Mouse (Mus musculus) kidney, postnatal 14 days (tissue): ENCODE results near the gene Mrtfa.

Source experiments
- DNase-seq: peaks from one replicate; pipeline ENCODE4 v3.0.0; 2022; ENCODE audit warnings: mixed read lengths

The Mrtfa gene

GRCm38 (mm10) chr15:81021377-81021776 is 169.2 kb downstream of the Mrtfa start:
- no peak for DNase-seq

GRCm38 (mm10) chr15:81017308-81017707 is 173.2 kb downstream of the Mrtfa start:
- peak; percentile 47 for DNase-seq

- no peak for DNase-seq
These were observed 174.1 kb downstream of the Mrtfa start for GRCm38 (mm10) chr15:81016488-81016887.

- DNase-seq, result no peak
These were observed 175.4 kb downstream of the Mrtfa start for GRCm38 (mm10) chr15:81015068-81015744.

- no peak for DNase-seq
These were observed 177.4 kb downstream of the Mrtfa start for GRCm38 (mm10) chr15:81013186-81013585.

GRCm38 (mm10) chr15:81012359-81012758 is 178.2 kb downstream of the Mrtfa start:
- no peak for DNase-seq

- DNase-seq, result no peak
These were observed 179.0 kb downstream of the Mrtfa start for GRCm38 (mm10) chr15:81011523-81011922.

GRCm38 (mm10) chr15:81010114-81010513 is 180.4 kb downstream of the Mrtfa start:
- no peak for DNase-seq

GRCm38 (mm10) chr15:81008689-81009123 is 181.9 kb downstream of the Mrtfa start:
- DNase-seq, result peak; percentile 49

GRCm38 (mm10) chr15:81007905-81008304 is 182.7 kb downstream of the Mrtfa start:
- no peak for DNase-seq

GRCm38 (mm10) chr15:81007339-81007738 is 183.2 kb downstream of the Mrtfa start:
- DNase-seq, result no peak

- DNase-seq, result no peak
These were observed 184.3 kb downstream of the Mrtfa start for GRCm38 (mm10) chr15:81006127-81006735.

GRCm38 (mm10) chr15:81000419-81001138 is 190.0 kb downstream of the Mrtfa start:
- DNase-seq, result no peak

- no peak for DNase-seq
These were observed 193.5 kb downstream of the Mrtfa start for GRCm38 (mm10) chr15:80997077-80997476.

- no peak for DNase-seq
These were observed 194.3 kb downstream of the Mrtfa start for GRCm38 (mm10) chr15:80996090-80996835.

GRCm38 (mm10) chr15:80994959-80995358 is 195.6 kb downstream of the Mrtfa start:
- DNase-seq, result no peak

- no peak for DNase-seq
These were observed 200.8 kb downstream of the Mrtfa start for GRCm38 (mm10) chr15:80989712-80990111.

GRCm38 (mm10) chr15:80988331-80988730 is 202.2 kb downstream of the Mrtfa start:
- no peak for DNase-seq

- no peak for DNase-seq
These were observed 207.3 kb downstream of the Mrtfa start for GRCm38 (mm10) chr15:80983264-80983663.

- DNase-seq, result no peak
These were observed 209.4 kb downstream of the Mrtfa start for GRCm38 (mm10) chr15:80981176-80981575.

GRCm38 (mm10) chr15:80979611-80980010 is 210.9 kb downstream of the Mrtfa start:
- no peak for DNase-seq

- peak; percentile 91 for DNase-seq
These were observed 212.8 kb downstream of the Mrtfa start, which contains the start of gene Sgsm3 for GRCm38 (mm10) chr15:80977620-80978334. Gene Sgsm3, plus strand, starts transcription at chr15:80977765.
